Mouse (Mus musculus) hindbrain, embryonic 14.5 days (tissue): ENCODE results near the gene Slc25a48. TPM values are rescaled to one million over a fixed set of nuclear protein-coding genes. Genes with fewer than 3 reads are reported as not detected.

Experiments used
- ATAC-seq: fragments of 200-750 bp; cut with Nextera tagmentation; 2 replicates; pipeline ENCODE4 v1.8.0; 2017; ENCODE audit warnings: moderate number of reproducible peaks, mild to moderate bottlenecking, moderate TSS enrichment, moderate library complexity; ENCODE audit not compliant: low FRiP score
- DNase-seq: peaks from one replicate; pipeline ENCODE4 v3.0.0-alpha.2; 2015; ENCODE audit warnings: low spot score
- H3K27ac ChIP-seq: fragments of 300-500 bp; sonication (generic); 2 replicates; pipeline ENCODE4 v1.5.1; 2014; ENCODE audit warnings: mild to moderate bottlenecking, moderate library complexity
- H3K27me3 ChIP-seq: fragments of 300-500 bp; sonication (generic); 2 replicates; pipeline ENCODE4 v1.6.1; 2014; ENCODE audit warnings: mild to moderate bottlenecking, low read length, mixed read lengths; ENCODE audit not compliant: control insufficient read depth, insufficient read depth
- H3K36me3 ChIP-seq: fragments of 300-500 bp; sonication (generic); replicated peaks from 2 replicates; pipeline ENCODE4 v1.6.1; 2014; ENCODE audit not compliant: control insufficient read depth, insufficient read depth
- H3K4me1 ChIP-seq: fragments of 300-500 bp; sonication (generic); replicated peaks from 2 replicates; pipeline ENCODE4 v1.6.1; 2014; ENCODE audit warnings: antibody characterized with exemption, low read length, mixed read lengths; ENCODE audit not compliant: control insufficient read depth, insufficient read depth
- H3K4me2 ChIP-seq: fragments of 300-500 bp; sonication (generic); replicated peaks from 2 replicates; pipeline ENCODE4 v1.6.1; 2014; ENCODE audit warnings: mild to moderate bottlenecking, moderate library complexity
- H3K4me3 ChIP-seq: fragments of 300-500 bp; sonication (generic); replicated peaks from 2 replicates; pipeline ENCODE4 v1.5.1; 2014; ENCODE audit warnings: mild to moderate bottlenecking, low read length
- H3K9ac ChIP-seq: fragments of 300-500 bp; sonication (generic); 2 replicates; pipeline ENCODE4 v1.6.1; 2014
- H3K9me3 ChIP-seq: fragments of 300-500 bp; sonication (generic); 2 replicates; pipeline ENCODE4 v1.6.1; 2016; ENCODE audit warnings: low read length; ENCODE audit not compliant: control insufficient read depth
- WGBS: fragments of 180-500 bp; shearing (Covaris S2); extraction: QIAGEN DNeasy Blood & Tissue Kit; methylation state at CpG from one replicate; pipeline ENCODE4 v1.1.7; 2014; 5-methylcytosine and 5-hydroxymethylcytosine counted together
- polyA plus RNA-seq: library from polyadenylated mRNA; unstranded; fragments of >200 nt; fragmentation: Nextera tagmentation; extraction: Ambion mirVana; gene quantifications from 2 replicates; pipeline ENCODE4 v1.2.1, GENCODE M21; 2014

Slc25a48 gene
- polyA plus RNA-seq, 1 experiment from 2014 or later: not detected

DNA sequence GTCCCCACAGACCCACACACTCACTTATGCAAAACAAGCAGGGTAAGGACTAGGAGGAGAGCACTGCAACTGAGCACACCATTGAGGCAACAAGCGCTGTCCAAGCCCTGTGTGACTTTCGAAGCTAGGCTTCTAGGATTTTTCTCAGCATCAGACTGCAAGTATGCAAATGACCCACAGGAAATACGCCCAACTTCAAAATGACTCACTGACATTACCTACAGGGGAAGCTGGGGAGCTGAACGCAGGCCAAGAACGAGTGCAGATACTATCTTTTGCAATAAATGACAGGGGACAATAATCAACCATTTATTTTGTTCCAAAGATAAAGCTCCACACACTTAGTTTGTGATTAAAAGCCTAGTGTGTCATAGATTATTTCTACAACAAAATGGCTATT is 49.9 kb downstream of the Slc25a48 start:
- ATAC-seq: no peak
- Histone ChIP-seq H3K4me1 (no peaks in the 10 kb centered on the region), H3K4me3 (no peak overlapping the region), H3K9ac (no peak overlapping the region), H3K27ac (no peak overlapping the region), H3K36me3 (no peaks in the 10 kb centered on the region), H3K4me2 (no peak overlapping the region), H3K9me3 (no peaks in the 10 kb centered on the region), H3K27me3 (no peaks in the 10 kb centered on the region)
- DNase-seq: no peak
- WGBS: 79% methylated on average over 5 of the region's 5 CpGs

DNA sequence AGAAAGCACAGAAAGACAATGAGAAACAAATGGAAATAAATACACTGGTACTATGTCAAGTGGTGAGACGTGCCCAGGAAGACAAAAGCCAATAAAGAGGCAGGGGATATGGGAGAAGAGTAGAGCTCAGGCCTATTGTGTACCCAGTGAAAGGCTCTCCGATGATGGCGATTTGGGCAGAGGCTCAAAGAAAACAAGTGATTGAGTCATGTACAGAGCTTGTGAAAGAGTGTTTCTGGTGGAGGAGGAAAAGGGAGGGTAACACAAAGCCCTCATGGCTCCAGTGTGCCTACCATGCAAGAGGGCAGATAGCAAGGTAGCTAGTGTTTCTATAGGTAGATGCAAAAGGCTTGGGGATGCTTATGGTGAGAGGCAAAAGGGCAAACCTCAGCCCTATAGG is 56.3 kb downstream of the Slc25a48 start:
- Histone ChIP-seq H3K9ac (no peak overlapping the region), H3K36me3 (no peaks in the 10 kb centered on the region), H3K4me3 (no peak overlapping the region), H3K27ac (no peak overlapping the region), H3K4me2 (no peak overlapping the region), H3K27me3 (no peaks in the 10 kb centered on the region), H3K4me1 (no peaks in the 10 kb centered on the region), H3K9me3 (no peaks in the 10 kb centered on the region)
- WGBS: 19% methylated on average over 3 of the region's 3 CpGs
- DNase-seq (no peak), ATAC-seq (no peak)

DNA sequence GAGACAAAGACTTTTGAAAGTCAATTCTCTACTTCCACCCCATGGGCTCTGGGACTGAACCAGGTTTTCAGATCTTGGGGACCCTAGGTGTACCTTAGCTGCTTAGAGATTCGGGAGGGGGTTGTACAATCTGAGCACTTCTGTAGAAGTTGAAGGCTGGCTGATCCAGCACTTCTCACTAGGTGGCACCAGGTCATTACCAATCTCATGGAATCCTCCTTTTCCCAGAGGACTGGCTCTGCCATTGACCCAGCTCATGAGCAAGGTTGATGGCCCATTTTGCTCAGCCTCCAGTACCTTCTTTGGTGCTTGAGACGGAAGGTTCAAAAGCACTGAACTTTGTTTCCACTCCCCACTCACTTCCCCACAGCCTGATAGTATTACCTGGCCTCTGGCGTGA is 62.0 kb downstream of the Slc25a48 start:
- Histone ChIP-seq H3K4me2 (no peak overlapping the region), H3K4me1 (no peaks in the 10 kb centered on the region), H3K4me3 (no peak overlapping the region), H3K9me3 (no peaks in the 10 kb centered on the region), H3K27me3 (no peaks in the 10 kb centered on the region), H3K27ac (no peak overlapping the region), H3K36me3 (no peaks in the 10 kb centered on the region), H3K9ac (no peak overlapping the region)
- 88% methylated on average over 3 of the region's 3 CpGs for WGBS
- ATAC-seq (no peak), DNase-seq (no peak)

DNA sequence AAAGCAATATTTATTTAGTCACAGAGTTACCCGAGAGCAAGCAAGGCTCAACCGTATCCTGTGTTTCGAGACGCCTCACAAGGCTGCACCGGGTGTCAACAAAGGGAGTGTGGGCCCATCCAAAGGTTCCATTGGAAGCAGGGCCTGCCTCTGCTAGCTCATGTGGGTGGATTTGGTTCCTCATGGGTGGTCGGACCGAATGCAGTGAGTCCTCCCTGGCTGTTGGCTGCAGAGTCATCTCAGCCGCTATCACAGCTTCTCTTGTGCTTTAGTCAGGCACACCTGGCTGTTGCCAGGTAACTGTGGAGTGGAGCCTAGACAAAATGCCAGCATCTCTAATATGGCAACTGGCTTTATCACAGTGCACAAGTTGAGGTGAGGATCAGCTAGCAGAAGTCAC is 62.5 kb downstream of the Slc25a48 start:
- H3K4me2 ChIP-seq: no peak overlapping the region
- H3K36me3 ChIP-seq: no peaks in the 10 kb centered on the region
- no peak overlapping the region for H3K27ac ChIP-seq
- H3K9ac ChIP-seq: no peak overlapping the region
- no peaks in the 10 kb centered on the region for H3K27me3 ChIP-seq
- 95% methylated on average over 8 of the region's 8 CpGs for WGBS
- DNase-seq (no peak), ATAC-seq (no peak)
- no peaks in the 10 kb centered on the region for H3K9me3 ChIP-seq
- no peaks in the 10 kb centered on the region for H3K4me1 ChIP-seq
- H3K4me3 ChIP-seq: no peak overlapping the region

DNA sequence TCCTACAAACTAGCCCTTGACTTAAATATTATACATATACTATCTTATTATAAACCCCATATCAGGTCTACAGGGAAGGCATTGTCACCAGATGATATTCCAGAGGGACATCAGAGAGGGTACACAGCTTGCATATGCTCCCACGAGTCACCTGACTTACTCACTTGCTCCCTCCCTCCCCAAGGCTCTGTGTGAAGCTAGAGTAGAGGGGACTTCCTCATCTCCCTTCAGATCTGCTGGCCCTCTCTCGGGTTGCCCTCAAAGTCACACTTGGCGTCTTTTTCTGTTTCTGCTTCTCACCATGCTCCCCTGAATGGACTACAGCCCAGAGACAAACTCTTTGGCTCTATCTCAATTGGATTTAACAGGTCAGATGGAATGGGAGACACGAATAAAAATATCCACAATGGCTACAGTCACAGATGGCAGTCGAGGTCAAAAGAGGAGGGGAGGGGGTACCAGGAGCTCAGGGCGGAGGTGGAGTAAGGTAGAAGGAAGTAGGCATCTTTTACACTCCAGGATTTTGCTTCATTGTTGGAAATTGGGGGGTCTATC is 63.8 kb downstream of the Slc25a48 start:
- no peaks in the 10 kb centered on the region for H3K4me1 ChIP-seq
- H3K27me3 ChIP-seq: no peaks in the 10 kb centered on the region
- H3K9me3 ChIP-seq: no peaks in the 10 kb centered on the region
- H3K36me3 ChIP-seq: no peaks in the 10 kb centered on the region
- H3K9ac ChIP-seq: no peak overlapping the region
- H3K4me3 ChIP-seq: no peak overlapping the region
- ATAC-seq (no peak), DNase-seq (no peak)
- 79% methylated on average over 6 of the region's 6 CpGs for WGBS
- H3K27ac ChIP-seq: no peak overlapping the region
- no peak overlapping the region for H3K4me2 ChIP-seq

DNA sequence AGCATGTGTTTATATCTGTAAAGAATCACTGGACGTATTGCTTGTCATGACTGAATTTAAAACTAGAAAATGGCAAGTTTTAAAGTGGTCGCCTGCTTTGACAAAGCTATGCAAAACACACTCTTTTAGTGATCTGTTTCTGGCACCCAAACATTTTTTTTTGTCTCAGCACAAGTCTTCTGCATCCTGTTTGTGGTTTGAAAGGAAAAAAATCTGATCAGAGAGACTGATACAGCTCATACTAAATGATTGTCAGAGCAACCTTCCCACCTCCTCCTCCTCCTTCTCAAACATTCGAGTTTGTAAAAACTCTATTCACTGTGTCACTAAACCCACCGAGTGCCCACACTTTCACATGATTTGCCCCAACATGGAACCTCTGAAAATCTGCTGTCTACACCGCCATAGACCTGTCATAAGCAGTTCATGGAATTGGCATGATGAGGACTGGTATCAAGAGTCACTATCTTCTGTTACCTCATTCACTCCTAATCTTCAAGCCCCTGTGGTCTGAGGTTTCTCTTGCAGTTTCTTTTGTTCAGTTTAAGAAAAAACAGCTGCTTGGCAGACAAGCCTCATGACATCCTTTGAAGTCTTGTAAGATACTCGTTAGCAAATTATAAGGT is 68.8 kb downstream of the Slc25a48 start:
- ATAC-seq (no peak), DNase-seq (no peak)
- H3K27me3 ChIP-seq: no peaks in the 10 kb centered on the region
- no peak overlapping the region for H3K27ac ChIP-seq
- no peak overlapping the region for H3K9ac ChIP-seq
- H3K9me3 ChIP-seq: no peaks in the 10 kb centered on the region
- H3K4me2 ChIP-seq: no peak overlapping the region
- H3K4me3 ChIP-seq: no peak overlapping the region
- 83% methylated on average over 6 of the region's 6 CpGs for WGBS
- no peaks in the 10 kb centered on the region for H3K4me1 ChIP-seq
- no peaks in the 10 kb centered on the region for H3K36me3 ChIP-seq

DNA sequence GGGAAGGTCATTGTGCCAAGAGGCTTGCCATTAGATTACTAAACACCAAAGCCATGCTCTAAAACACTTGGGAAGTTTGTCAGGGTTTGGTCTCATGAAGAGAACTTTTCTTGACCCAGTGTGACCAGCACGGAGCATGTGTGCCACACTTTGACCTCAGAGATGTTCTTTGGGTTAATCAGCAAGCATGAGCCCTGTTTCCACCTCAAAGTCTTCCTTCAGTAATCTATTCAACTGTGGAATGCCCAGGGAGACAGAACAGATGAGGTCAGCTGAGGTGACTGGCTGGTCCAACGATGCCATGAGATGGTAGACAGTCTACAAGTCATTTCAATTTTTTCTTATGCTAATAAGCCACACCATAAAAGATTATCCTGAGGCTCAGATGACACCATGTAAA is 71.6 kb downstream of the Slc25a48 start:
- DNase-seq (no peak), ATAC-seq (no peak)
- WGBS: 81% methylated on average over 2 of the region's 2 CpGs

DNA sequence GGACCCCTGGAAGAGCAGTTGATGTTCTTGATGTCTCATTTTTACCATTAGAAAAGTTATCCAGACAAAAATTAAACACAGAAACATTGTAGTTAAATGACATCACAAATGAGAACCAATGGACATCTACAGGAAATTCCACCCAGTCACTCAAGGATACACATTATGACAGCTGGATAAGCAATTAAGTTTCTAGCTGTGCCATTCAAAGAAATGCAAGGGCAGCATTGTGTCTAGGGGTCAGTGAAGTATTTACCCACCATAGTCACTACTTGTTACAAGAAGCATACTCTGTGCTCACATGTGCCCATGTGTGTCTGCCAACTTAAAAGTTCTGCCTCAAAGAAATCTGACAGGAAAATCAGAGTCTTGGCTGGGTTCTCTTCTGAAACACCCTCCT is 75.4 kb downstream of the Slc25a48 start:
- no peaks in the 10 kb centered on the region for H3K36me3 ChIP-seq
- H3K9ac ChIP-seq: no peak overlapping the region
- H3K4me1 ChIP-seq: no peaks in the 10 kb centered on the region
- H3K9me3 ChIP-seq: no peaks in the 10 kb centered on the region
- no peak overlapping the region for H3K4me2 ChIP-seq
- no peak overlapping the region for H3K4me3 ChIP-seq
- DNase-seq: no peak
- ATAC-seq: no peak
- H3K27ac ChIP-seq: no peak overlapping the region
- H3K27me3 ChIP-seq: no peaks in the 10 kb centered on the region

More for the DNA sequence above, 71.6 kb downstream of the Slc25a48 start:
- Histone ChIP-seq H3K4me2 (no peak overlapping the region), H3K27me3 (no peaks in the 10 kb centered on the region), H3K4me1 (no peaks in the 10 kb centered on the region), H3K36me3 (no peaks in the 10 kb centered on the region), H3K9me3 (no peaks in the 10 kb centered on the region), H3K9ac (no peak overlapping the region), H3K27ac (no peak overlapping the region), H3K4me3 (no peak overlapping the region)

DNA sequence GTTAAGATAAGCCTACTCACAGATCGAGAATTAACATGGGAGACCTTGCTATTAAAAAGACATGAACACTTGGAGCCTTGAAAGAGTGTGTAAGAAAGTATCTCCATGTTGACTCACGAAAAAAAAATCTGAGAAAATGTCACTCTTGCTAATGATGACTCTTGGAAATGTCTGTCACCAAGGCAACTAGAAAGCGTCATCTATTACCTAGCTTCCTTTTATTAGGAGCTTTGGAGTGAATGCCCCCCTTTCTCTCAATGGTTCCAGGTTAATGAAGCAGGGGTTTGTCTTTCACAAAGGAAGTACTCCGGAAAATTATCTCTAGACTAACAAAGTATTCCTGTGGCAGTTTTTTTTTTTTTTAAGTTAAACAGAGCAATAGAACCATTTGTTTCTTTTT is 78.2 kb downstream of the Slc25a48 start:
- Histone ChIP-seq H3K4me3 (no peak overlapping the region), H3K36me3 (no peaks in the 10 kb centered on the region), H3K9me3 (no peaks in the 10 kb centered on the region), H3K9ac (no peak overlapping the region), H3K27ac (no peak overlapping the region), H3K4me1 (no peaks in the 10 kb centered on the region), H3K27me3 (no peaks in the 10 kb centered on the region), H3K4me2 (no peak overlapping the region)
- ATAC-seq (no peak), DNase-seq (no peak)
- WGBS: 57% methylated on average over 4 of the region's 4 CpGs

DNA sequence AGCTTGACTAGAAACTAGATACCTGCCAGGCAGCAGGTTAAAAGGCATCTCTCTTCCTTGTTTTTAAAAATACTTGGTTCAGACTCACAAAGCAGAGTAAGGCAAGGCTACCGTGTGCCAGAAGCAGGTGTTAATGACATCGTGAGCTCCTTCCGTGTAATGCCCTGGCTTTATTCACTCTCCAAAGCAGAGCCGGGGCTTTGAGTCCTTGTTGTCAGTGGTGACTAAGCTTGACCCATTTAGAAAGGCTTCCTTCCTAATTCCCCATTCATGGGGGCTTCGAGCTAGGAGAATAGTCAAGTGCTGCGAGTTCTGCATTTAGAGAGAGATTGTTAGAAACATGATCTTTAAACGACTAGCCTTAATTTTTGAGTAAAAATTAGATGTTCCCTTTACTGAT is 78.7 kb downstream of the Slc25a48 start:
- no peak overlapping the region for H3K4me2 ChIP-seq
- no peaks in the 10 kb centered on the region for H3K4me1 ChIP-seq
- H3K4me3 ChIP-seq: no peak overlapping the region
- WGBS: 55% methylated on average over 7 of the region's 7 CpGs
- ATAC-seq (no peak), DNase-seq (no peak)
- H3K9me3 ChIP-seq: no peaks in the 10 kb centered on the region
- no peaks in the 10 kb centered on the region for H3K36me3 ChIP-seq
- no peak overlapping the region for H3K27ac ChIP-seq
- H3K27me3 ChIP-seq: no peaks in the 10 kb centered on the region
- H3K9ac ChIP-seq: no peak overlapping the region
